Mouse (Mus musculus) liver, adult 2 months (tissue): ENCODE results near the gene Abcc6. TPM values are rescaled to one million over a fixed set of nuclear protein-coding genes. Genes with fewer than 3 reads are reported as not detected.
A peak's percentile ranks its signal among the peaks of the same experiment; 100 is the strongest.

ENCODE experiments used
- DNase-seq: peaks from one replicate; pipeline ENCODE4 v3.0.0-alpha.2; 2011; ENCODE audit warnings: low read depth, low spot score; ENCODE audit errors: extremely low read depth
- H3K27ac ChIP-seq: fragments of 200-500 bp; replicated peaks from 2 replicates; pipeline ENCODE4 v1.5.1; 2012; ENCODE audit warnings: low read depth, mild to moderate bottlenecking, control low read depth, inconsistent platforms, low read length; ENCODE audit not compliant: insufficient read depth
- H3K27me3 ChIP-seq: fragments of 200-500 bp; 2 replicates; pipeline ENCODE4 v1.6.1; 2012; ENCODE audit warnings: mild to moderate bottlenecking, moderate library complexity, low read length, inconsistent platforms; ENCODE audit not compliant: control insufficient read depth, insufficient read depth
- H3K36me3 ChIP-seq: fragments of 200-500 bp; 2 replicates; pipeline ENCODE4 v1.6.1; 2012; ENCODE audit warnings: low read length, inconsistent platforms; ENCODE audit not compliant: control insufficient read depth, insufficient read depth
- H3K4me1 ChIP-seq: fragments of 200-500 bp; 2 replicates; pipeline ENCODE4 v1.6.1; 2011; ENCODE audit warnings: low read length; ENCODE audit not compliant: control insufficient read depth, insufficient read depth
- H3K4me3 ChIP-seq: fragments of 200-500 bp; 2 replicates; pipeline ENCODE4 v1.5.1; 2011; ENCODE audit warnings: low read depth, mild to moderate bottlenecking, control low read depth, low read length, moderate library complexity; ENCODE audit not compliant: insufficient read depth
- H3K79me2 ChIP-seq: fragments of 200-500 bp; 2 replicates; pipeline ENCODE4 v1.6.1; 2012; ENCODE audit warnings: inconsistent platforms, mild to moderate bottlenecking, low read length, moderate library complexity; ENCODE audit not compliant: control insufficient read depth, insufficient read depth
- H3K9ac ChIP-seq: fragments of 200-500 bp; 2 replicates; pipeline ENCODE4 v1.6.1; 2012; ENCODE audit warnings: low read depth, mild to moderate bottlenecking, control low read depth, inconsistent platforms, low read length
- CTCF ChIP-seq: fragments of 200-500 bp; IDR thresholded peaks from 2 replicates; pipeline ENCODE4 v1.5.1; 2011; ENCODE audit warnings: low read depth, low read length, control low read depth
- POLR2A ChIP-seq: fragments of 200-500 bp; IDR thresholded peaks from 2 replicates; pipeline ENCODE4 v1.6.1; 2011; ENCODE audit warnings: low read length, control low read depth; ENCODE audit not compliant: insufficient read depth; ENCODE audit errors: extremely low read depth
- WGBS: fragments of 180-500 bp; shearing (Covaris S2); methylation state at CpG from one replicate; pipeline ENCODE4 v1.1.7; 2018; 5-methylcytosine and 5-hydroxymethylcytosine counted together
- polyA plus RNA-seq: library from polyadenylated mRNA; depleted of rRNA; stranded (reverse); fragments of >200 nt; gene quantifications from 2 replicates; pipeline ENCODE4 v1.2.3, GENCODE M21; 2012
- total RNA-seq: library from RNA; depleted of rRNA; stranded (reverse); fragments of >200 nt; gene quantifications from 2 replicates; pipeline ENCODE4 v1.2.3, GENCODE M21; 2014

Abcc6 gene
- total and polyA plus RNA-seq, 2 experiments = 86.3 to 192 TPM

DNA sequence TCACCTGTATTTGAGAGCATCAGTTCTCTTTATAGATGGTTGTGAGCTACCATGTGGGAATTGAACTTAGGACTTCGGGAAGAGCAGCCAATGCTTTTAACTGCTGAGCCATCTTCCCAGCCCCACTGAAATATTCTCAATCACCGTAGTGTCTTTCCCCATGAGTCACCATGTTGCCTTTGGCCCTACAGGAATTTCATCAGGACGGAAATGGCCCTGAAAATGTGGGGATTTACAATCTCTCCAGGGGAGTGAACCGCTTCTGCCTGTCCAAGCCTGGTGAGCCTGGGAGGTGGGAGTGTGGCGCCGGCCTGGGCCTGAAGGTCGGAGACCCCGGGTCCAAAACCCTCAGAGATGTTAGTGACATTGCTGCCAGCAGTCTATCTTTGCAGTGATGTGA, 30.6 kb upstream of the Abcc6 start:
- no peaks in the 10 kb centered on the region for H3K79me2 ChIP-seq
- no peak for DNase-seq
- no peak overlapping the region for H3K4me3 ChIP-seq
- H3K27ac ChIP-seq = no peak overlapping the region
- peaks cover 27% of the 10 kb centered on the region for H3K36me3 ChIP-seq
- no peak overlapping the region for H3K9ac ChIP-seq
- H3K4me1 ChIP-seq = no peaks in the 10 kb centered on the region
- no peaks in the 10 kb centered on the region for H3K27me3 ChIP-seq
- TF ChIP-seq POLR2A (no peak), CTCF (no peak)
- WGBS = 96% methylated on average over 8 of the region's 8 CpGs

- H3K4me1 ChIP-seq = no peaks in the 10 kb centered on the region
- H3K9ac ChIP-seq = no peak overlapping the region
- WGBS = 90% methylated on average over 11 of the region's 11 CpGs
- H3K79me2 ChIP-seq = no peaks in the 10 kb centered on the region
- no peak overlapping the region for H3K27ac ChIP-seq
- DNase-seq = no peak
- no peaks in the 10 kb centered on the region for H3K27me3 ChIP-seq
- peak overlapping the region; percentile 54 for H3K4me3 ChIP-seq
- H3K36me3 ChIP-seq = peaks cover 27% of the 10 kb centered on the region
- TF ChIP-seq CTCF (no peak), POLR2A (no peak)
These were observed 28.8 kb upstream of the Abcc6 start for GRCm38 (mm10) chr7:46058882-46059281.

- peaks cover 8% of the 10 kb centered on the region; the same call in 1 of the 2 replicates for H3K36me3 ChIP-seq
- no peak overlapping the region for H3K27ac ChIP-seq
- WGBS = 66% methylated on average over 3 of the region's 3 CpGs
- no peak overlapping the region for H3K4me3 ChIP-seq
- TF ChIP-seq CTCF (no peak), POLR2A (no peak)
- H3K9ac ChIP-seq = no peak overlapping the region
- DNase-seq = no peak
- H3K27me3 ChIP-seq = no peaks in the 10 kb centered on the region
- no peaks in the 10 kb centered on the region for H3K4me1 ChIP-seq
- no peaks in the 10 kb centered on the region for H3K79me2 ChIP-seq
These were observed 23.5 kb upstream of the Abcc6 start for GRCm38 (mm10) chr7:46053566-46053965.

DNA sequence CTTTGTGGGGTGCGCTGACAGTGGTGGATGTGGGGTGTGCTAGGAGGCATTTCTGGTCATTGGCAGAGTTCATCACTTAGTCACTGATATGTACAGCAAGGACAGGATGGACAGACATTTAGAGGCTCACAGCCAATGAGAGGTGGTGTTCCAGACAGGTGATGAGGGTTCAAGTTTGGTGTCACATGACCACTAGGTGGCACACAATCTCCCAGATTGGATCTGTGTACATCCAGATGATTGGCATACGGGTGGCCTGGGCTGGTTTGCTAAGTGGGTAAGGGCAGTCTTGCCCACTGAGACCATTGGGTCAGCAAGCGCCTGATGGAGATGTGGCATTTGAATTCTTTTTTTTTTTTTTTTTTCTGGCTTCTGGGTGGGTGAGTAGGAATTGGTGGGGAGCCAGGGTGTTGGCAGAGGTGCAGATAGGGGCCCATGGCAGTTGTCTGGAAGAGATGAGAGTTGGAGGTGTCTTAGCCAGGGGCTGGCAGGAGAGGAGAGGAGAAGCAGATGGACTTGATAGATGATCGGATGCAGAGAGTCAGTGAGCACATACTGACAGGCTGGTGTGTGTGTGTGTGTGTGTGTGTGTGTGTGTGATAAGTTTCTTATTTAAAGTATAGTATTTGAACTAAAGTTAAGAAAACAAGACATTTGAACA, 22.2 kb upstream of the Abcc6 start:
- no peaks in the 10 kb centered on the region for H3K27me3 ChIP-seq
- H3K9ac ChIP-seq = no peak overlapping the region
- no peak for TF ChIP-seq POLR2A
- TF ChIP-seq CTCF = peak; percentile 11; the same call in 1 of the 2 replicates
- H3K79me2 ChIP-seq = no peaks in the 10 kb centered on the region
- peaks cover 7% of the 10 kb centered on the region; the same call in 1 of the 2 replicates for H3K36me3 ChIP-seq
- no peak overlapping the region for H3K27ac ChIP-seq
- H3K4me3 ChIP-seq = no peak overlapping the region
- WGBS = 95% methylated on average over 4 of the region's 4 CpGs
- H3K4me1 ChIP-seq = no peaks in the 10 kb centered on the region
- DNase-seq = peak; percentile 19

GRCm38 (mm10) chr7:46049981-46050380, 19.9 kb upstream of the Abcc6 start:
- Histone ChIP-seq H3K27ac (no peak overlapping the region), H3K9ac (no peak overlapping the region), H3K79me2 (no peaks in the 10 kb centered on the region), H3K4me1 (no peaks in the 10 kb centered on the region), H3K36me3 (peaks cover 20% of the 10 kb centered on the region), H3K27me3 (no peaks in the 10 kb centered on the region), H3K4me3 (no peak overlapping the region)
- TF ChIP-seq POLR2A = no peak
- no peak for TF ChIP-seq CTCF
- DNase-seq = no peak
- 98% methylated on average over 7 of the region's 7 CpGs for WGBS

- WGBS = 97% methylated on average over 13 of the region's 13 CpGs
- Histone ChIP-seq H3K27me3 (no peaks in the 10 kb centered on the region), H3K4me3 (no peak overlapping the region), H3K27ac (no peak overlapping the region), H3K9ac (no peak overlapping the region), H3K79me2 (no peaks in the 10 kb centered on the region), H3K4me1 (no peaks in the 10 kb centered on the region), H3K36me3 (peaks cover 17% of the 10 kb centered on the region)
- DNase-seq = no peak
- no peak for TF ChIP-seq POLR2A
- TF ChIP-seq CTCF = no peak
These were observed 17.9 kb upstream of the Abcc6 start for GRCm38 (mm10) chr7:46047873-46048562.
